Mouse (Mus musculus) liver, embryonic 11.5 days (tissue): ENCODE measurements at regions not wholly inside any gene's neighbourhood (a gene's known extent, or its start where the extent isn't known, plus 50 kb on each side); places are given as distances from the start of the nearest gene placed in this dataset.

Experiments
- ATAC-seq: fragments of 200-750 bp; cut with Nextera tagmentation; replicated peaks from 2 replicates; pipeline ENCODE4 v1.8.0; 2017; ENCODE audit warnings: moderate number of reproducible peaks, mild to moderate bottlenecking, moderate TSS enrichment, moderate library complexity; ENCODE audit not compliant: low FRiP score
- DNase-seq: peaks from one replicate; pipeline ENCODE4 v3.0.0-alpha.2; 2017; ENCODE audit warnings: low spot score
- H3K27ac ChIP-seq: fragments of 300-500 bp; sonication (generic); 2 replicates; pipeline ENCODE4 v1.5.1; 2014; ENCODE audit warnings: mild to moderate bottlenecking, low read depth, low read length, control low read depth
- H3K27me3 ChIP-seq: fragments of 300-500 bp; sonication (generic); replicated peaks from 2 replicates; pipeline ENCODE4 v1.6.1; 2014; ENCODE audit warnings: low read length, mixed read lengths; ENCODE audit not compliant: control insufficient read depth, insufficient read depth
- H3K36me3 ChIP-seq: fragments of 300-500 bp; sonication (generic); 2 replicates; pipeline ENCODE4 v1.6.1; 2014; ENCODE audit warnings: mild to moderate bottlenecking, low read length, moderate library complexity, mixed read lengths; ENCODE audit not compliant: control insufficient read depth, insufficient read depth
- H3K4me1 ChIP-seq: fragments of 300-500 bp; sonication (generic); replicated peaks from 2 replicates; pipeline ENCODE4 v1.6.1; 2014; ENCODE audit warnings: low read length, mixed read lengths; ENCODE audit not compliant: control insufficient read depth, insufficient read depth
- H3K4me2 ChIP-seq: fragments of 300-500 bp; sonication (generic); 2 replicates; pipeline ENCODE4 v1.6.1; 2014; ENCODE audit warnings: mild to moderate bottlenecking, control low read depth, moderate library complexity
- H3K4me3 ChIP-seq: fragments of 300-500 bp; sonication (generic); 2 replicates; pipeline ENCODE4 v1.5.1; 2014; ENCODE audit warnings: low read depth, low read length, control low read depth
- H3K9ac ChIP-seq: fragments of 300-500 bp; sonication (generic); 2 replicates; pipeline ENCODE4 v1.6.1; 2014; ENCODE audit warnings: low read depth, low read length, control low read depth
- H3K9me3 ChIP-seq: fragments of 300-500 bp; sonication (generic); 2 replicates; pipeline ENCODE4 v1.6.1; 2016; ENCODE audit warnings: low read length, inconsistent platforms, mixed read lengths; ENCODE audit not compliant: control insufficient read depth
- WGBS: fragments of 180-500 bp; shearing (Covaris S2); extraction: QIAGEN DNeasy Blood & Tissue Kit; methylation state at CpG from one replicate; pipeline ENCODE4 v1.1.7; 2014; 5-methylcytosine and 5-hydroxymethylcytosine counted together

DNA sequence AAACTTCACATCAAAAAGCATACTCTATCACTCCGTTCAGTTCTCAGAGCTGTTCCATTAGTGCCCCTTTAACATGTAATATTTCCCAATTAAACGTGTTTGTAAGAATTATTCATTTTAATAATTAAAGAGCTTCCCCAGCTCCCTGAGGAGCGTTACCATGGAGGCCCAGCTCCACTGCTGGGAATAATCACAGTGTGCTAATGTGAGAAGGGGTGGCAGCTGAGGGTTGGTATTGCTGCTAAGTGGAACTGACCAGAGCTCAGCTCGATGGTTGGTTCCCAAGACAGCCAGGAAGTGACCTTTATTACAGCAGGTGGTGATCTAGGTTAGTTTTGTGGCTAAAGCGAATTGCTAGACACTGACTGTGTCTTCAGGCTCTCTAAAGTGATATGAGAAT lies 128.6 kb upstream of the Trpm3 start:
- 62% methylated on average over 5 of the region's 5 CpGs for WGBS
- ATAC-seq: no peak

DNA sequence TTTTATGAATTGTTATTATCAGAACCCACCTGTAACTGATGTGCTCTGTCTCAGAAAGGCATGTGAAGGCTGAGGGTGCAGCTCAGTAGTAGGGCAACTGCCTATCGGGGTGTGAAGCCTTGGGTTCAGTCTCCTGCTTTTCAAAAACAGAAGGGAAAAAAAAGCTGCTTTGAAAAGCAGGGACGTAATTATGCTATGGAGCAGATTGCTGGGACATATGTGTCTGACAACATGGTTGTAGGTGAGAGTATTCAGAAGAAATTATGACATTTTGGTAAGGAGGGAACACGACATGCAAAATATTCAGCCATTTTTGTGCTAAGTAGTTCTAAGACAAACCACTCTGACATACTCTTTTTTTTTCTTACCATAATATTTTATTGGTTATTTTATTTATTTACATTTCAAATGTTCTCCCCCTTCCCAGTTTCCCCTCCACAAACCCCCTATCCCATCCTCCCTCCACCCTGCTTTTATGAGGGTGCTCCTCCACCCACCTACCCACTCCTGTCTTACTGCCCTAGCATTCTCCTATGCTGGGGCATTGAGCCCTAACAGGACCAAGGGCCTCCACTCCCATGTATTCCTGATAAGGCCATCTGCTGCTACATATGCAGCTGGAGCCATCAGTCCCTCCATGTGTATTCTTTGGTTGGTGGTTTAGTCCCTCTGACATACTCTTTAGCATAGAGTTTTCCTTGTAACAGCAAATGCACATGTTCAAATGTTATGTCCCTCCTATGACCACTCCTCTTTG lies 122.8 kb upstream of the Trpm3 start:
- Histone ChIP-seq H3K27me3 (no peaks in the 10 kb centered on the region), H3K4me2 (no peak overlapping the region), H3K36me3 (no peaks in the 10 kb centered on the region), H3K9me3 (no peaks in the 10 kb centered on the region), H3K4me3 (no peak overlapping the region), H3K4me1 (no peaks in the 10 kb centered on the region), H3K27ac (no peak overlapping the region), H3K9ac (no peak overlapping the region)
- no peak for DNase-seq
- 86% methylated on average over 3 of the region's 3 CpGs for WGBS
- ATAC-seq: no peak

More for the DNA sequence above, 128.6 kb upstream of the Trpm3 start:
- Histone ChIP-seq H3K27me3 (no peaks in the 10 kb centered on the region), H3K4me1 (no peaks in the 10 kb centered on the region), H3K4me3 (no peak overlapping the region), H3K4me2 (no peak overlapping the region), H3K9me3 (no peaks in the 10 kb centered on the region), H3K36me3 (no peaks in the 10 kb centered on the region), H3K27ac (no peak overlapping the region), H3K9ac (no peak overlapping the region)
- DNase-seq: no peak

DNA sequence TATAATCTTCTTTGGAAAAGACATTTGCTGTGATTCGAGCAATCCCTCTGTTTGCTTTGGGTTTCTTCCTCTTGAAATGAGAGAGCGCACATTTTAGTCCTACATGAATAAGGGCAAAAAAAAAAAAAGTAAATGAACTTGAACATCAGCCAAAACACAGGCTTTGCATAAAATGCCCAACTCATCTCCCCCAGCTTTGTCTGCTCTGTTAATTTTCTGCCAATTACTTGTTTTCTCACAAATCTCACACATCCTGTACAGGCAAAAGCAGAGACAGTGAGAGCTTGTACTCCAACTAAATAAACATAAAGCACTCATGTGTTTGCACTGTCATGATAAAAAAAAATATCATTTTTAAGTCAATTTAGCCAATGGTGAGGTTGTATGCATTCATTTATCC lies 121.4 kb upstream of the Trpm3 start:
- ATAC-seq: no peak
- Histone ChIP-seq H3K4me3 (no peak overlapping the region), H3K9ac (no peak overlapping the region), H3K36me3 (no peaks in the 10 kb centered on the region), H3K4me1 (no peaks in the 10 kb centered on the region), H3K27me3 (no peaks in the 10 kb centered on the region), H3K4me2 (no peak overlapping the region), H3K27ac (no peak overlapping the region), H3K9me3 (no peaks in the 10 kb centered on the region)
- no peak for DNase-seq
- WGBS: 86% methylated on average over 2 of the region's 2 CpGs

DNA sequence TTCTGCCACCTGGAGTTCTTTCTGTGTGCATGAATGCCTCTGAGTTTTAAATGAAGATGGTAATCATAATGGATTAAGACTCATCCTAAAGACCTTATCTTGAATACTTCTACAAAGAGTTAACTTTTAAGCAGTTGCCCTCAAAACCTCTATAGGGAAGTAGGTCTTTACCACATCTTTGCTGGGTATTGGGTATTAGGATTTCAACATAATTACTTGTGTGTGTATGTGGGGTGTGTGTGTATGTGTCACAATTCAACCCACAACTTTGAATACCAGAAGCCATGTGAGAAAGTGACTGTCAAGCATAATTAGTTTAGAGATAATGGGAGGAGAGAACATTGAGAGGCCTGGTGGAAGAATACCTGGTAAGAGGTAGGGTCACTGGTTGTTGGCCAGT lies 111.3 kb upstream of the Trpm3 start:
- no peak for ATAC-seq
- Histone ChIP-seq H3K9me3 (no peaks in the 10 kb centered on the region), H3K27me3 (no peaks in the 10 kb centered on the region), H3K4me3 (no peak overlapping the region), H3K27ac (no peak overlapping the region), H3K9ac (no peak overlapping the region), H3K4me2 (no peak overlapping the region), H3K36me3 (no peaks in the 10 kb centered on the region), H3K4me1 (no peaks in the 10 kb centered on the region)
- no peak for DNase-seq

DNA sequence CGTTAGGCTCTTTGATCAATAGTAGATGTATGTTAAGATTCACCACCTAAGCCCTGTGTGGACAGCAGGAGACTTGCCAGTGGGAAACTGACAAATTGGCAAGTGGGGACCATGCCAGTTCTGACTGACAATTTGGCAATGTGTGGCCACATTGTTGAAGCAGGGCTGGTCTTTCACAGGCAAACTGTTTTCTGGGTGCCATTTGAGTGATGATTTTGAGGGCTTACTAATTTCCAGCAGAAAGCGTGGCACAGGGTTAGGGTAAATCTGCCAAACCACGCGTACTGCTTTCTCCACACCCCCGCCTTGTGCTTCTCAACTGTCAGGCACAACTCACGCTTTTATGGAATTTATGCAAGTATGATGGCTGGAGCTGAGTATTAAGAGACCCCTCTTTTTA lies 91.2 kb upstream of the Trpm3 start:
- Histone ChIP-seq H3K4me1 (no peaks in the 10 kb centered on the region), H3K27me3 (no peaks in the 10 kb centered on the region), H3K27ac (no peak overlapping the region), H3K9ac (no peak overlapping the region), H3K4me2 (no peak overlapping the region), H3K9me3 (no peaks in the 10 kb centered on the region), H3K36me3 (no peaks in the 10 kb centered on the region), H3K4me3 (no peak overlapping the region)
- WGBS: 72% methylated on average over 6 of the region's 6 CpGs
- DNase-seq (no peak), ATAC-seq (no peak)

DNA sequence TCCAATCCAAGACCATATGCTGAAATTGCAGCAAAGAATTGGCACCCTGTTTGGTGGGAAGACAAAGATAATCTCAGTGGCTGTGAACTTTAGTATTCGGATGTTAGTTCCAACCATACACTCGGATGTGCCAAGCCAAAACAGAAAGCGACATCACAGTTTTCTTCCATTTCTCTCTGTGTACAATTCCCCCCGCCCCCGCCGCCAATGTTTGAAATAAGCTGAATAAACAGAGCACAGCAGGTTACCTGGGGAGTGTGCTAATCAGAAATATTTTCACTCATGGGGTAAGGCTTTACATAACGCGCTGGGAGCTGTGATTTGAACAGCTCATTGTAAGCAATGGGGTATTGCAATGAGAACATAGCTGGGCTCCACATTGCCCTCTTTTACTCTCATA lies 72.5 kb upstream of the Trpm3 start:
- 77% methylated on average over 8 of the region's 8 CpGs for WGBS
- Histone ChIP-seq H3K4me1 (no peaks in the 10 kb centered on the region), H3K9me3 (no peaks in the 10 kb centered on the region), H3K9ac (no peak overlapping the region), H3K4me2 (no peak overlapping the region), H3K4me3 (no peak overlapping the region), H3K27me3 (no peaks in the 10 kb centered on the region), H3K36me3 (no peaks in the 10 kb centered on the region), H3K27ac (no peak overlapping the region)
- DNase-seq (no peak), ATAC-seq (no peak)

DNA sequence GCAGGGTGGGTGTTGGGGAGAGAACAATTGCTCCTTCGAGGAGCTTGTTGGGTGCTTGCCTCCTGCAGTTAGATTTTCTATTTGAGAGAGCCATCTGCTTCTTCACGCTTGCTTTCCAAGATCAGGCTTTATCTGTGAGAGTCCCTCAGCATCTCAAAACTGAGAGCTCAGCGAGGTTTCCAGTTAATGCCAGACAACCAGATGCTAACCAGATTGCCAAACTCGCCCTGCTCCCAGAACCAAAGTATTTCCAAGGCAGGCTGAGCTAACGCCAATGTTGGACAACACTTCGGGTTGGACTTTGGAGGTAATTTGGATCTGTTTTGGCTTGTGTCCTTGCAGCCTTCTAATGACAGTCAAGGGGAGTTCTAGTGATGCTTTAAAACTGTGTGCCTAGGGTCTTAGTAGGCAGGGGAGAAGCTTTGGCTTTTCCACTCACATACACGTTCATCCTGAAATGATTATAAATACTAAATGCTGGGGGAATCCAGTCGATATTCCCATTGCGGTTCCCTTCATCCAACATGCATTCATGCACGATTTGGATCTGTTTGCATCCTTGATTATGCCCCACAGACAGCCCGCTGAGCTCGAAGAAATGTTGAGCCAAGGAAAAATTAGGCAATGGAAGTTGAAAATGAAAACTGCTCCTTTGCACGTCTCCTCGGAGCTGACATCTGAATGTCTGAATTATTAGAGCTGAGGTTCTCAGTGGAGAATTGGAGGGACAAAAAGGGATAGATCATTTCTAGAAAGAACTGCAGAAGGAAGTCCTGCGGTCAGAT lies 68.4 kb upstream of the Trpm3 start:
- 70% methylated on average over 15 of the region's 15 CpGs for WGBS
- Histone ChIP-seq H3K9me3 (no peaks in the 10 kb centered on the region), H3K4me2 (no peak overlapping the region), H3K27me3 (no peaks in the 10 kb centered on the region), H3K36me3 (no peaks in the 10 kb centered on the region), H3K9ac (no peak overlapping the region), H3K27ac (no peak overlapping the region), H3K4me1 (no peaks in the 10 kb centered on the region), H3K4me3 (no peak overlapping the region)
- no peak for DNase-seq
- no peak for ATAC-seq

DNA sequence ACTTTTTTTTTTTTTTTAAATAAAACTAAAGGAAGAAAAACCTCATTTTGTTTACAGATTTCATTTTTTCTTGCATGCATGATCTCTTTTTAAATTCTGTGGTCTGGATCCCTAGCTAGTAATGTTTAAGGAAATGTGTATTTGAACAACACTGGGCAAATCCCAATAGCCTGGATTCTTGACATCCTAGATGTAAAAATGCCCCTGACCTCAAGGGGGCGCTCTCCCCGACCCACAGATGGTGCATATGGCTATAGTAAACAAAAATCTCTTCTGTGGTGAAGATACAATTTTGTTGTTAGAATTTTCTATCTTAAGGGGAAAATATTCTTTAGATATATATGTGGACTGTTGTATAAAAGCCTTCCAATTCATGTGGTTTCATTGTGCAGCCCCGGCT lies 67.1 kb upstream of the Trpm3 start:
- Histone ChIP-seq H3K4me3 (no peak overlapping the region), H3K36me3 (no peaks in the 10 kb centered on the region), H3K9me3 (no peaks in the 10 kb centered on the region), H3K27me3 (no peaks in the 10 kb centered on the region), H3K27ac (no peak overlapping the region), H3K4me1 (no peaks in the 10 kb centered on the region), H3K9ac (no peak overlapping the region), H3K4me2 (no peak overlapping the region)
- WGBS: 33% methylated on average over 3 of the region's 3 CpGs
- ATAC-seq: no peak
- no peak for DNase-seq

DNA sequence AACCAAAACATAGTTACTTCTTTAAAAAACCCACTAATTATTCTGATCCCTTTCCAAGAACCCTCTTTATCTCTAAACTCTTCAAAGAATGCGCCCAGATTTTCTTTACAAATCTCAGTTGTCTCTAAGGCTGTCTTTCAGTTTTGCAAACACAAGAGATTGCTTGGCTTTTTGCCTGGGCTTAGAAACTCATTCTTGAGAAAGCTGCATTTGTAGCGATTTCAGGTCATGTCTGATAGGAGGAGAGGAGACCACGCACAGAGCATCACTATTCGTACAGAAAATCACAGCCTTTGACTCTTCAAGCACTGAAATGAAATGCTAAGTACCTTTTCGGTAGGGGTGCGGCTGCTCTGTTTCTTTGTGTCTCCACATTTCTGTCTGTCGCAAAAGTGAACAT lies 64.8 kb upstream of the Trpm3 start:
- no peak overlapping the region for H3K9ac ChIP-seq
- no peak for ATAC-seq
- H3K9me3 ChIP-seq: no peaks in the 10 kb centered on the region
- WGBS: 70% methylated on average over 7 of the region's 7 CpGs
- H3K27me3 ChIP-seq: no peaks in the 10 kb centered on the region
- H3K36me3 ChIP-seq: no peaks in the 10 kb centered on the region
- H3K27ac ChIP-seq: no peak overlapping the region
- H3K4me3 ChIP-seq: no peak overlapping the region
- H3K4me2 ChIP-seq: no peak overlapping the region
- H3K4me1 ChIP-seq: no peaks in the 10 kb centered on the region
- no peak for DNase-seq
